Mouse (Mus musculus): ENCODE data around the gene Amh.

DNA sequence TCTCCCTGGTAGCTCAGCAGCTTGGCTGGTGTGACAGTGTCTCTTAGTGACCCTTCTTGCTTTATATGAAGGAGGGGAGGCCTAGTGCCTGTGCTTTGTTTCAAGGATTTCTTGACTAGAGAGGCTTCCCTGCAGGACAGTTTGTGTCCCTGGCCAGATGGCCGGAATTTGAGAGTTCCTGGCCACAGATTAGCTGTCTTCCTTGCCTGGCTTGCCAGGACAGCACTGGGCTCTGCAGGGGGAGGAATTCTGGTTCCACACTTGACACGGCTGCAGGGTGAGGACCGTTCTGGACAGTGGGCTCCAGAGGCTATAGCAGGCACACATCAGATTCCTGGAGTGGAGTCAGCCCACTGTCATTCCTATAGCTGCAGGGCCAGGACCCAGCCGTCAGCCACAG lies 29.3 kb upstream of the Amh start:
- no peak for TF ChIP-seq CTCF (IDR thresholded peaks at IDR 0.05; ENCODE audit: low read depth, low read length)
- TF ChIP-seq POLR2AphosphoS5 (IDR thresholded peaks at IDR 0.05; ENCODE audit: insufficient replicate concordance, low read depth, low read length): no peak
- no peak for TF ChIP-seq GATA1 (IDR thresholded peaks at IDR 0.05; ENCODE audit: borderline replicate concordance, low read length)
- no peak for TF ChIP-seq GATA2 (IDR thresholded peaks at IDR 0.05; ENCODE audit: borderline replicate concordance, low read depth, low read length)
